Mouse (Mus musculus) right cerebral cortex, adult 2 months (tissue): ENCODE measurements around the gene Slc10a7.

Source experiments
- DNase-seq, 2 experiments: peaks; one replicate each; pipeline ENCODE4 v3.0.0; 2021 to 2022; ENCODE audit warnings: low spot score in 2 of 2

Slc10a7 gene

DNA sequence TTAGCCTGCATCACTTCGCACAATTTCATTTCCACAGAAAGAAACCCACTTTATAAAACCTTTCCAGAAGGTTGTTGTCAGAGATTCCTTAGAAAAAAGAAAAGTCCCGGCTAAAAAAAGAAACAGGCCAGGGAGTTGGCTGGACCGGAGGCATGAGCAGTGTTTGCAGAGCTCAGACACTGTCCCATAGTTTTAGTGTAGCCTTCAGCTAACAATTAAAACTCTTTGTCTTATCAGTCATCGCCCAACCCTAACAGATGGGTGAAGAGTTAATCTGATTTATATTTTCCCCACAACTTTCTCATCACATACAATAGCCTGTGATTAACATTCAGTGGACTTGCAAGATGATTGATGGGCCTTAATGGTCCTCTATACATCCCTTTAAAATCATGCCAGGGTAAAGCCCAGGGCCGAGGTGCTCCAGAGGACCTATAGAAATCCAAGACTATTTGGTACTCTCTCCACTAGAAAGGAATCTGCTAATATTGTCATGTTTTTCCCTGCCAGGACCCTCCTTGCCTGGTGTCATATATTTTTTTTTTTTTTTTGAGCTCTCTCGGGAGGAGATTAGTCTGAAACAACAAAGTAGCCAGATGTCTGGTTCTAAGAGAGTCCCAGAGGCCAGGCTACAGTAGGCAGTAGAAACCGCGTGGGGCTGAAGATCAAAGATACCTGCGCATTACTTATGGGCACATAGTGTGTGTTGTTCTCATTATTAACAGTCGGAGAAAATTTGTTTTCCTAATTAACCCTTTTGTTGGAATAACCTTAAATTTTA lies 41.0 kb downstream of the Slc10a7 start:
- no peak for DNase-seq

DNA sequence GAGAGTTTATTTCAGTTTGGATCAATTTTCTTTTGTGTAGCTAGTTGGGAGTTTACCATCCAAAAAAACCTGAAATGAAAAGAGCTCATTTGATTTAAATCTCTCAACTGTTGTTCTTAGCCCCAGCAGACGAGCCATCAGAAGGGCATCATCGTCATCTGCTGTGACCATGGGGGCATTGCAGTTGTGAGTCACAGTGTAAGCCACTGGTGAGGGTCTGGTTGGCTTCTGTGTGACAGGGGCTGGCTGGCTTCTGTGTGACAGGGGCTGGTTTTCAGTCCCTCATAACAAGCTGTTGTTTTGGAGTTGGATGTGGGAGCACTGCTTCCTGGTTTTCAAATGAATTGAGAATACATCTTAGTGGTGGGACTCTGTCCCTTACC lies 41.6 kb downstream of the Slc10a7 start:
- DNase-seq, result no peak

DNA sequence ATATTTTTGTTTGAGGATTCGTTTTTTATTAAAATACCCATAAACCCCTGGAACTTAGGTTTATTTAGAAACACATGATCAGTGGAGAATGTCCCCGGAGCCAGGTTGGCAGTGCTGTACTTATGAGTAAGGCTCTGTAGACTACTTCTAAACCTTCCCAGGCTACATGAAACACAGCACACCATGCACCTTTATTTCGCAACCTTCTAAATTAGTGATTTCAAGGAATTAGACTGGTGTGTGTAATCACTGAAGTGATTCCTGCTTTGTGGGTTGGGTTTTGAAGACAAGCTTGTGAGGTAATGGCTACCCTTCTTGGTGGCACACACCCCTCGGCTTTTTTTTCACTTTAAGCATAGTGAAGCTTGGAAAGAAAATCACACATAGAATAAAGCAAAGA lies 46.7 kb downstream of the Slc10a7 start:
- no peak for DNase-seq

DNA sequence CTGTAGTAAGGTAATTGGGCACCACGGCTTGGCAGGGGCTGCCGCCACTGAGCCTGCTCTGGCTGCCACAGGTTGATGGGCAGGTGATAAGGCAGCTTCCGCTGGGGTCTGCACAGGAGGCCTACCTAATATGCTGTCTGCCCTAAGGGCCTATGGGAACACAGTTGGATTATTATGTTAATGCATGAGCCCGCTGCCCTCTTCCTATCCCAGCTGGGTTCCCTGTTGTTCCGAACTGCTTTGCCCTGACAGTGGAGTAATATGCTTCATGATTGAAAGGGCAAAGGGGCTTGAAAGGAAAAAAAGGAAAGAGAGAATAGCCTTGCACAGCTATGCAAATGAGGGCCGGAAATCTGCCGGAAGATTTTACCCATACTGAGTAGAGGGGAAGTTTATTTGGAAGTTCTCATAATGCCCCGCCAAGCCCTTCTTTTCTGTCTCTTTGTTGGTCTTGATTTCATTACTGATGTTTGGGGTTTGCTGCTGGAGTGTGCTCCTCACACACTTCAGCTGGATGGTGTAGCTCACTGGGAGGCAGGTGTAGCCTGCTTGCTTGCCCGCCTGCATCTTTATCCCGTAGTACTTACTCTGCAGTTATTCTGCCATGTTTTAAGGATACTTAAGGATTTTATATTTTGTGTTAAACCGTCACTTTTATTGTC lies 47.8 kb downstream of the Slc10a7 start:
- no peak for DNase-seq

DNA sequence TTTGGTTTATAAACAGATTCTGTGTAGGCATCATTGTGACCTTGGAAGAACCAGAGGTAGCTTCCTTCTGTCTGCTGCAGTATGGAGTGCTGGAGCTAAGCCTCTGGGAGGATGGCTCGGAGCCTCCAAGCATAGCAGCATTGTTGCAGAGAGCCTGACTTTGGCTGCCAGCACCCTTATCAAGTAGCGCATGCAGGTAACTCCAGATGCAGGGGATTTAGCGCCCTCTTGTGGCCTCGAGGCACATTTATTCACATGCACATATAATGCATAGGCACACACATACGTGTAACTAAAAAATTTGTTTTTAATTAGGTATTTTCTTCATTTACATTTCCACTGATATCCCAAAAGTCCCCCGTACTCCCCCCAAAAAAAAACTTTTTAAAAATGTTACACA lies 52.5 kb downstream of the Slc10a7 start:
- DNase-seq, result no peak

DNA sequence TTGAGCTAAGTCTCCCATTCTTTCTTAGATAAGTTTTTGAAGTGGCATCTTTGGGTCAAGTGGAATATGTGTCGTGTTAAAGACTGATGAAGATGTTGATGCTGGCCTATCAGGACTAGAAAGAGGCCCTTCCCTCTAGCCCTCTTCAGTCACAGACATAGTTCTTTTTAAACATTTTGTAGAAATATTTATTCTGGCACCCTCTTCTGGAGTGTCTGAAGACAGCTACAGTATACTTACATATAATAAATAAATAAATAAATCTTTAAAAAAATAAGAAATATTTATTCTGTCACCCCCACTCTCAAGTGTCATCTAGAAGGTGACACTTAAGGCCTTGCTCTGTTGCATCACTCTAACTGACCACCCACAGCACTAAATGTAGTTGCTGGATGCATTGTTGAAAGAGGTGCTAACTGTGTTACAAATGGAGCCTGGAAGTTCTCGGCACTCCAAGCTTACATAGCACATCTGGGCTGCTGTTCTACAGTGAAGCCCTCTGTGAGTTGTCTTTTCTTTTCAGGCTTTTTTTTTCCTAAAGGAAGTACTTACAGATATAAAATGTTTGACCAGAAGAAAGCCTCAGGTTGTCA lies 54.4 kb downstream of the Slc10a7 start:
- DNase-seq, result no peak

DNA sequence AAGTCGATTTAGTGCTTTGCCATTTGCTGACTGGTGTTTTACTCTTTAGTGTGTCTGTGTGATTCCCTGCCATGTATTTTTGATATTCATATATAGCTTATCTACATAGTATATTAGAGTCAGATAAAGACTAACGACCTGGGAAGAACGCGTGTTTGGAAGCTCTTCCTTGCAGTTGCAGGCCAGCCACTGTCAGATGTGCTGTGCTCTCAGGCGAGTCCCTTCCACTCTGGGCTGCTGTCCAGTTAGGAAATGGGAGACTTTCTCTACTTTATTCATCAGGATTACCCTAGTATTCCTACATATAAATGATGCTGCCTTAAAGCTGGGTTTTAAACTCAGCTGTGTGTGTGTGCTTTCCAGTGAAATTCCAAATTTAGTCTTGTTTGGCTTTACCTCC lies 55.1 kb downstream of the Slc10a7 start:
- DNase-seq, result no peak

DNA sequence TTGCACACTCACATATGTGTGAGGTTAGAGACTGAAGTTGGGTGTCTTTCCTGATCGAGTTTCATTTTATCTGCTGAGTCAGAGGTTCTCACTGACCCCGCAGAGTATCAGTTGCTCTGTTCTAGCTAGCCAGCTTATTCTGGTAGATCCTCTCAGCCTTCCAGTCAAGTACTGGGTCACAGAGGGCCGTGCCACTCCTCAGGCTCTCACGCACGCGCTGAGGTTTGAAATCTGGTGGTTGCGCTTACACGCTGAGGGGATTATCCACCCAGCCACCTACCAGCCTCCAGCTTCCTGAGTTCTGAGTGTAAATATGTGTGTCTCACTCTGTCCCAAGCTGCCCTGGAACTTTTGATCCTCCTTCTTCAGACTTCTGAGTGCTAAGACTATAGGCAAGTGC lies 59.0 kb downstream of the Slc10a7 start:
- DNase-seq, result no peak

DNA sequence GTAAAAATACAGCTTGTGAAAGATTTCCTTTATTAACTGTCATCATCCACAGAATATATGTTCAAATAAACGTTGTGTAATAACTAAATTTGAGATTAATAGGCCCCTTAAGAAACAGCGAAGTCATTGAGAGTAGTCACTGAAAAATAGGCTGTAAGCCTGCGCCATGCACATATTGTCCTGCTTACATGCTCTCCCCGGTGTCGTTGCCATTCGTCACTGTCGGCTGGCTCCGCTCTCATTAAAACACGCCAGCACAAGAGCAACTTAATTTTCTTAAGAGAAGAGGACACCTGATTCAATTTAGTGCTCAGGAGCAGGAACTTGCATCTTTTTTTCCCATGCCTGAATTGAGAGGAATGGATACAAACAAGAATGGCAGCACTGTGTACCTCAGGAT lies 62.4 kb downstream of the Slc10a7 start:
- DNase-seq, result no peak

DNA sequence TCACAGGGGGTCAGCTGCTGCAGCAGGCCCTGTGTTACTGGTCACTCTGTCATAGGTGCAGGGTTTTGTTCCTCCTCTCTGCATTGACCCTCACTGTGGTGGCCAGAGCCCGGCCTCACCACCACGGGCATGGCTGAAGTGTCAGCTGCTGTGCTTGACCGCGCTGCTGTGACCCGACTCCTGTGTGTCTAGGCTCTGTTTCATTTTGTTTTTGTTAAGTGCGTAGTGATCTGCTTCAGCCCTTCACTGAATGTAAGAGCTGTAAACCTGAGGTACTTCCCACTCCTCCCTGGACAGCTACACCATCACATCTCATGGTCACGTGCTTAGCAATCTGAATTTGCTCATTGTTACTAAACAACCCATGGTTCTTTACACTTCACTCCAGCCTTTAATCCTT lies 65.1 kb downstream of the Slc10a7 start:
- no peak for DNase-seq

DNA sequence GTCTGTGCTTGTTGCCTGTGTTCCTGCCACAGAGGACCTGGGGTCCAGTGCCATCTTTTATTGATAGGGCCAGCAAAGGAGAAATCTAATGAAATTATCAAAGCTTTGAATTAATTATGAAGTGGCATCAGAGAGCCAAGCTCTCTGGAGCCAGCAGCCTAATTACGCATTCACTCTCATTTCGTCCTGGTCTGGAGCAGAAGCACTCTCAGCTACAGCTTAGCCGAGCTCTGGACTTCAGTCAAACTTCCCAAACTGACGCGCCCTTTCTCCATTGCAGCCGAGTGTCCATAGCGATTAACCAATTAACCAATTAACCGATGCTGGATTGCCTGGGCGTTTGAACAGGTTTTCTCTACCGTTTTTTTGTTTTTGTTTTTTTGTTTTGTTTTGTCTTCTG lies 68.4 kb downstream of the Slc10a7 start:
- DNase-seq, result no peak

DNA sequence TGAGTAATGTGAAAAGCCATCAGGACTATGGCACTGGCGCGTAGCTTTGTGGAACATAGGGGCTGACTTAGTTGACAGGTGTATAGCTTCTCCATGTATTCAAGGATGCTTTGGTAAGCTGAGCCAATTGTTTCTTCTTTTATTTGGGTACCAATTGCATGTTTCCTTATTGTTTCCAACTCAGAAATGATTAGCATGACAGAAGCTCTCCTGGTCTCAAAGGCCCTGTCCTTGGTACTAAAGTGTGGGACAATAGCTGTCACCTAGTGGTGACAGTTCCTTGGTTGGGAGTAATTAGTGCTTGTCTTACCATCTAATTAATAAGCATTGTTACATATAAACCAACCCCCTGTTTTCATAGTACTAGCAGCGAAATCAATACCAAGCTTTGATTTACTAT lies 68.9 kb downstream of the Slc10a7 start:
- DNase-seq, result no peak

DNA sequence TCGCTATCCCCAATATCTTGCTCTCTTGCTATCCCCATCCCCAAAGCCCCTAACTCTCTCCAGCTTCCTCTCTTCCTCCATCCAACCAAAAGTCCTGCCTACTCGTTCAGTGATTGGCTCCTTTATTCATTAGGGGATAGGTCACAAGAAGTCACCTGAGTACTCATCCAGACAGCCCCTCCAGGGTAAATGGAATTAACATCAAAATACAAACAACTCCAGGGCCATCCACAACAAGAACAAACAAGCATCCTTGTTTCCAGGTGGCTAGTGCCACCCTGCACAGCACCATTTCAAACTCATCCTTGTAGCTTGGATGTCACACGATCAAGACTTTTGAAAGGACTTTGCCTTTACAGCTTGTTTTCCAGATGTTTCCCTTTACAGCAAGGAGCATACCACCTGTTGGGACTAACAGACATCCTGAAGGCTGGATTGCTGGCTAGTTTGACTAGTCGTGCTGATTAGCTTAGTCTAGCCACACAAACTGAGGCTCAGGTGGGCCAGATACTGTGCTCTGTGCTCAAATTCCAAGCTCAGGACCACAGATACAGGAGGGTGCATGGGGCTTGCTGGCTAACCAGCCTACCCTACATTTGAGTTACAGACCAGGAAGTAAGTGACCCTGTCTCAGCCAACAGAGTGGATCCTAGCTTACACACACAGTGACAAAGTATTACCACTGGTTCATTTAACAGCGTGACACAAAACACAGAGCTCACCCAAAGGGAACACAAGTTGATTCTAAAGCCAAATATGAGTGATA lies 75.0 kb downstream of the Slc10a7 start:
- no peak for DNase-seq

DNA sequence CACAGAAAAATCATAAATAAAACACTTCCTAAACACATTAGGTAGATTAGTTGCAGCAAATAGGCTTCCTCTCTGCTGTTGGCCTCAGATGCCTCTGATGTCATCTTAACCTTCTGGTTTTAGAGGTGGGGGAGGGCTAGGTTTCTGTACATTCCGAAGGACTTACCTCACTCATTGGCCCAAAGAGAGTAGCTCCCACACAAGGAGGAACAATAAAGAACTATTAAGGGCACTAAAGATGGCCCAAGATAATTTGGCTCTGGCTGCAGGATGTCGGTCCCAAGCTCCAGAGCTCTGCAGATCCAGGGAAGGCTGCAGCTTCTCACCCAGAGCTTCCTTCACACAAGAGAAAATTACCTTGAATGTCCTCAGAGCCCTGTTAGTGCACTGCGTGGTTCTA lies 75.7 kb downstream of the Slc10a7 start:
- no peak for DNase-seq

DNA sequence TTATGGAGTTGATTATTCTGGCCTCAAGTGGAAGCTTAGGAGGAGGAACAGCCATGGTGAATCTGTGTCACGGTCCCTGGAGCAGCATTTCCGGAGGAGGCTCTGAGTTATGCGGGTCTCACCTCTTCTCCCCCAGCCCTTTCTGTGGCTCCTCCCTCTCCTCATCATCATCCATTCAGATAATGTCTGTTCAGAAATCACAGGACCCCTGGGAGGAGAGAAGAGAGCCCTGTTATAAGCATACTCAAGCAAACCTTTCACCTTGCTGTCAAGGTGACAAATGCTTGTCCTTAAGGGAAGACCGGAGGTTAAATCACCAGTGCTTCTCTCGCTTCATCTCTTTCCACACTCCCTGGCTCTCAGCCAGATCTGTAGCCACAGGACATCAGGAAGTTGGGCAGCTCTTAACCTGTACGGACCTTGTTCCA lies 86.3 kb downstream of the Slc10a7 start:
- DNase-seq, result no peak

DNA sequence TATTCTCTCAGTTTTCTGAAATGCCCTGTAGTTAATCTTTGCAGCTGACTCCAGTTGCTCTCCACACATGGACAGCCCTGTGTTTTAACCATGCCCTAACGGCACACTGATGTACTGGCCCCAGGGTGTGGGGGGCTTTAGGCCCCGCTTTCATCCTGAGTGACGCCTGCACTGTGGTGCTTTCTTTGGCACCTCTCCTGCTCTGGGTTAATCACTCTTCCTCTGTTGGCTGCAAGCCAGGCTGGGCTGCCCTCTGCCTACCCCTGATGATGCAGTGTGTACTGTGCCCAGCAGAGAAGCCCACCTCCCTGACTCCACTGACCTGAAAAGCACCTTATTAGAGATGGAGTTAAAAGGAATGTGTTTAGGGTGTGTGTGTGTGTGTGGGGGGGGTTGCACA lies 89.1 kb downstream of the Slc10a7 start:
- no peak for DNase-seq

DNA sequence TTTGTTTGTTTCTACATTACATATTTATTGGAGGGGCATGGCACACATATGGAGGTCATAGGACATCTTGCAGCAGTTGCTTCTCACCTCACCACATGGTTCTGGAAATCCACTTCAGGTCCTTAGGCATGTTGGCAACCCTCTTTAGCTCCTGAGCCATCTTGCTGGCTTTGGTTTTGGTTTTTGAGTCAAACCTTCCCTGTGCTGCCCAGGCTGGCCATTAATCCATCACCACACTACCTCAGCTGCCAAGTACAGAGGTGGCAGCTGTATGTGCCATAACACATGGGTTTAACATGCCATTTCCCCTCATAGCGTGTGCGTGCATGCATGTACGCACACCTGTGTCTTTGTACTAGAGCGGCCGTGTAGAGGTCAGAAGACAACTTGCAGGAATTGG lies 93.9 kb downstream of the Slc10a7 start:
- no peak for DNase-seq

DNA sequence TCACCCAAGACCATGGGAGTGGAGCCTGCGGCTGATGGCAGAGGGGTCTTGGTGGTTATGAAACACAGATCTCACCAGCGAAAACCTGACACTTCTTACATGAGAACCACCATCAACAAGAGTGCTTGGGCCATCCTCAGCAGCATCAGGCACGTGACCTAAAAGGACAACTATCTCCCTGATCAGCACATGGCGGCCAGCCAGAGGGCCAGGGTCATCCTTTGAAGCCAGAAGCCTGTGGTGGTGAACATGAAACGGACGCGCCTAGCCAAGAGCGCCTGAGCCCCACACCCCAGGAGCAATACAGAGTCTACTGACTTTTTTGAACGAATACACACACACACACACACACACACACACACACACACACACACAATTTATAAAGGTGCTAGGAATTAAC lies 95.3 kb downstream of the Slc10a7 start:
- DNase-seq, result no peak

DNA sequence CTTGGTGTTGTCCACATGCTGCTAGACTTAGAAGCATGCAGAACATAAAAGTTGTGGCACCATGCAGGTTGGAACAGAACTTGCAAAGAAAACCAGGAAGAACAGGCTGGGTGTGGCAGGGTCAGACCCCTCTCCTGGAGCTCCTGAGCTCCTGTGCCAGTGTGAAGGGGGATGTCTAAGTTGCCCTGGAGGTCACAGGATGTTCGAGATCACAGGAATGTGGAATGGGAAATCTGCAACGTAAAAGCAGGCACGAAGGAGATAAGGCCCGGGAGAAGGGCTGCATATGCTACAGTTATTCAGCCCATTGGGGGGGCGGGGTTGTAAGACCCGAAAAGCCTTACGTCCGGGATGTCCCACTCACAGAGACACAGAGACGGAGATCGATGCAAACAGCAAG lies 100.2 kb downstream of the Slc10a7 start:
- no peak for DNase-seq

DNA sequence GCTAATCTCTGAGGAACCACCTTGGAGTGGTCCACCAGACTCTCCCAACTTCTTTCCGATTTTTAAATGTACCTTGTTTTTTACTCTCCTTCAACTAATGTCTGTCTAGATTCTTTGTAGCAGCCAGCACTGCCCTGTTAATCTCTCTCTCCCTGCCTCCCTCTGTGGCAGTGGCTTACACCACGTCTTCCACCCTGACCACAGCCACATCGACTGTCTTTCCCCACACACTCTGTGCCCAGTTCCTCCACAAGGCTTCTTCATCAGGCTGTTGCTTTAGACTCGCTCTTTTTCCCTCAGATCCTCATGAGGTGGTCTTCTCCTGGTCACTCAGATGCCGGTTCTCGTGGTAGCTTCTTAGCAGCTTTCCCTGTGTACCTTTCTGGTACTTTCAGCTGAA lies 101.9 kb downstream of the Slc10a7 start:
- DNase-seq, result no peak

DNA sequence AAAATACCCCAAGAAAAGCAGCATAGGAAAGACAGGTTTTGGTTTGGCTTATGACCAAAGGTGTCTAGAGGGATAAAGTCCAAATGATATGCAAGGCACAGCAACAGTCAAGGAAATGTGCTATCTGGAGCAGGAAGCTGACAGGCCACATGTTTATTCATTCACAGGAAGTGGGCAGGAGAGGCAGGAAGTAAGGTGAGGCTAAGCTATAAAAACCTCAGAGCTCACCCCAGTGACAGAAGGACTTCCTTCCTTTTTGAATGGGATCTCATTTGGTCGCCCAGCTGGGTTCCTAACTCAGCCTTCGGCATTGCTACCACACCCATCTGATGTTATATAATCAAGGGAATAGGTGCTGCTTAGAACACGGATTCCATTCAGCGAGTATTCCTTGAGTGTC lies 113.2 kb downstream of the Slc10a7 start:
- DNase-seq, result no peak

DNA sequence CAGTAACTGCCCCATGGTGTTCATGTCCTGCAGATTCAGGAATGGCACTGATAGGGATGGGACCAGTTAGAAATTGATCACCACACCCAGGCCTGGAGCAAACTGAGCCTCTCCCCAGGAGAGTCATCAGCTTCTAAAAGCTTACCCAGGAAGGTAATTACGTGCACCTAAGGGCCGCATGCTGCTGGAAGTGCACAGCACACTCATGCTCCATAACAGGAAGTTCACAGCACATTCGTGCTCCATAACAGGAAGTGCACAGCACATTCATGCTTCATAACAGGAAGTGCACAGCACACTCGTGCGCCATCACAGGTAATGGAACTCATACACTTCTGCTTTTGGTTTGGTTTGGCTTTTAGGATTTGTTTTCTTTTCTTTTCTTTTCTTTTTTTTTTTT lies 114.8 kb downstream of the Slc10a7 start:
- no peak for DNase-seq
